Mouse (Mus musculus) MN1 (cell line): ENCODE measurements around the gene Vmn1r7.
"Not testable (repeated sequence)": the region's sequence is repeated elsewhere in the genome, so short reads cannot be mapped to it uniquely, and the experiment has no call there.

Experiments
- DNase-seq: peaks from one replicate; pipeline ENCODE4 v3.0.0-alpha.2; 2016; ENCODE audit warnings: low spot score

Gene Vmn1r7

DNA sequence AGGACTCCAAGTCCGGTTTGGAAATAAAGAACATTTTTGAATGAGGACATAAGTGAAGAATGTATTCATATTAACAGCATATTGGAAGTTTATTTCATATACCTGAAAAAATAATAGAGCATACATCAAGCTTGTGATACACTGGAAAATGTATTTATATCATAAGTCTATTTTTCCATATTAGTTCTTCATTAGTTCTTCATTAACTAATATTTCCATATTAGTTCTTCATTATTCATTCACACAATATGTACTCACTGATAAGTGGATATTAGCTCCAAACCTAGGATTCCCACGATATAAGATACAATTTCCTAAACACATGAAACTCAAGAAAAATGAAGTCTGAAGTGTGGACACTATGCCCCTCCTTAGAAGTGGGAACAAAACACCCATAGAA lies at the start of gene Vmn1r7:
Gene Vmn1r7, minus strand, starts transcription at position 101 of the 400 bp plus-strand sequence.
- DNase-seq = not testable (repeated sequence)

DNA sequence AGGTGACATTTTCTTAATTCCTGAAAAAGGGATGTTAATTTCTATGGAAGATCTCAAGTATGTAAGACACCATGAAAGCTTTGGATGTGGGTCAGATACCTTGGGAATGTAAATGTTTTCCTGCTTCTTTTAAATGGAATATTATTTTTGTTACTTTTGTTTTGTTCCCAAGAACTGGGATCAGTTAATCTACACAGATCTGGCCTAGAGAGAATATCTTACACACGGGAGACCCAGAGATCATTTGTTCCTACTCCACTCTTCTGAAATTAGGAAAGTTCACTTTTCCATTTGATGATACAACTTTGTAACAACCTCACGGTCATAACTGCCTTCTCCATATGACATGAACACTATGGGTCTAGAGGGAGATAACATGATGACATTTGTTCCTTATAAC lies 41.4 kb upstream of the Vmn1r7 start, which contains the start of gene Vmn1r9:
Gene Vmn1r9, plus strand, starts transcription at position 301 of the 400 bp plus-strand sequence.
- DNase-seq = no peak

- DNase-seq = no peak
Measured at GRCm38 (mm10) chr6:57063730-57064129, 38.6 kb upstream of the Vmn1r7 start.

DNA sequence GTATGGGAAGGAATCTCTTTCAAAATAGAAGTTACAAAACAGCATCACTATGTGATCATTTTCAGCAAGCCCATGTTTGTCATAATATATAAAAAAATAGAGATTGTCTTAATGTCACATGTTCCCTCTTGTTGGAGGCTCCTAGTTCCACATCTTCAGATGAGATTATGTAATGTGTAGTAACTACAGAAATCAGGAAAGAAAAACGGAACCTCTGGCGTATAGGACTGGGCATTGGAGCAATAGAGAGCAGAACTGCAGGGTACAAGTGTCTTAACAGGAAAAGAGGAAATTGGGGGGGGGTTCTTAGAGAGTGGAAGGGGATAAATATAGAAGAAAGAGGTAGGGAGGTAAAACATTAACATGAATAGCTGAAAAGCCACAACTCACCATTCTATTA lies 9.6 kb upstream of the Vmn1r7 start:
- no peak for DNase-seq

- DNase-seq = no peak
Measured at GRCm38 (mm10) chr6:57031984-57032383, 6.9 kb upstream of the Vmn1r7 start, which contains the start of gene Vmn1r8. Vmn1r8 (plus strand) TSS chr6:57032284.

DNA sequence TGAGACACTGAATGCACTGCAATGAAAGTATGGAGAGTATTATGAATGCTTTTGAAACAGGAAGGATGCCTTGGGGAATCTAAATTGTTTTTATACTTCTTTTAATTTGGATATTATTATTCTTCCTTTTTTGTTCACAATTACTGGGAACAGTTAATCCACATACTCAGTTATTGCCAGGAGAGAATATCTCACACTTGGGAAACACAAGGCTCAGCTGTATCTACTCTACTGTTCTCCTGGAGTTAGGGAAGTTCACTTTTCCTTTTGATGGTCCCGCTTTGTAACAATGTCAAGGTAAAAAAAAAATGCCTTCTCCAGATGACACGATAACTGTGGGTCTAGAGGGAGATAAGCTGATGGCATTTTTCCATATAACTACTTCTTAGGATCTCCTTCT lies 28.2 kb downstream of the Vmn1r7 start, which contains the start of gene Vmn1r6:
Gene Vmn1r6, plus strand, starts transcription at position 301 of the 400 bp plus-strand sequence.
- DNase-seq = no peak
